Mouse (Mus musculus) heart, adult 9 months (tissue): ENCODE data around the gene Numbl.

Source experiments
- DNase-seq, 2 experiments: peaks; one replicate each; pipeline ENCODE4 v3.0.0; 2022; ENCODE audit warnings: low spot score in 2 of 2

The Numbl gene

DNA sequence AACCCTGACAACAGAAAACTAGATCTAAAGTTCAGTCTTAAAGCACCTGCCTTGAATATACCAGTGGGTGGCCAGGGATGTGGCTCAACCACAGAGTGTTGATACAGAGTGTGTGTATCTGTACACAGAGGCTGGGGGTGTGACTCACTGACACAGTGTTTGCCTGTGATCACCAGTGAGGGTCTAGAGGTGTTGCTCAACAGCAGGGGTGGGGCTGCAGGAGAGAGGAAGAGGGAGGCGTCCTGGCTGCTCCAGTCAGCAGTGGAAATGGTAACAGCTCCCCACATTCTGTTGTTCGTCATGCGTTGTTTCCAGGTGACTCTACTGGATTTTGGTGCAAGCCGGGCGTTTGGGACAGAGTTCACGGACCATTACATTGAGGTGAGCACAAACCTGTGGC lies 6.3 kb upstream of the Numbl start:
- DNase-seq, result no peak

- no peak for DNase-seq
Measured at GRCm38 (mm10) chr7:27255721-27256120, 2.5 kb upstream of the Numbl start.

- peak in 1 of 2 experiments; percentile 56 for DNase-seq
Measured at GRCm38 (mm10) chr7:27257046-27257851, 984 bp upstream of the Numbl start.

DNA sequence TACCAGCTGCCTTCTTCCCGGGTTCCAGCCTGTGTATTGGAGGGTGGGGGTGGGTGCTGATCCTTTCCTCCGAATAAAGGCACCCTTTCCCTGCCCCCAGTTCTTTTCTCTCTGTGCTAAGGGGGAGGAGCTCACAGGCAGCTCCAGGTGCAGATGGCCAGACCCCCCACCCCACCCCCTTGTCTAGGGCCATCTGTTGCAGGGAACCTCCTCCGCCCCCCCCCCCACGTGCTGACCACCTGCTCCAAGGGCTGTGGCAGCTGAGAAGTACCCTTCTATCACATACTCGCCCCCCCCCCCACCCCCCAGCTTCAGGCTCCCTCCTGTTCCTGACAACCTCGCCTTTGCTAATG lies 405 bp upstream of the Numbl start:
- no peak for DNase-seq

DNA sequence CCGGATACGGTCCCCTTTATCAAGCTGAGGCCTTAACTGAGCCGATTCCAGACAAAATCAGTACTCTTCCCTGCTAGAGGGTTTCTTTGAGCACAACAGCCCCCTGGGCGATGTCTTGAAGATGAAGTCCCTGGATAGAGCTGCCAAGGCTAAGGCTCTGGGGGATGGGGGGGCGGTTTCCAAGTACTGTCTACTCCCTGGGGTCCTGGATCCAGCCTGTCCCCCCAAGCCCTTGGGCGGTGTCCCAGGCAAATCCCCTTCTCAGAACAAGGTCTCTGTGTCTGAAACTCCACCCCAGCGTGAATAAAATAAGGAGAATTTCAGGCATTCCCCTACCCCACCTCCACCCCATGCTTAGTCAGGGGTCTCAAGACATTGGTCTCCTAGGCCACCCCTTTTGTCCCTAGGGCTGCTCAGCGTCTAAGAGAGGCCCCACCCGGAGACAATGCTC lies 1.1 kb downstream of the Numbl start:
- peak in 1 of 2 experiments; percentile 41 for DNase-seq

GRCm38 (mm10) chr7:27259771-27260170 lies 1.5 kb downstream of the Numbl start:
- DNase-seq, result no peak

DNA sequence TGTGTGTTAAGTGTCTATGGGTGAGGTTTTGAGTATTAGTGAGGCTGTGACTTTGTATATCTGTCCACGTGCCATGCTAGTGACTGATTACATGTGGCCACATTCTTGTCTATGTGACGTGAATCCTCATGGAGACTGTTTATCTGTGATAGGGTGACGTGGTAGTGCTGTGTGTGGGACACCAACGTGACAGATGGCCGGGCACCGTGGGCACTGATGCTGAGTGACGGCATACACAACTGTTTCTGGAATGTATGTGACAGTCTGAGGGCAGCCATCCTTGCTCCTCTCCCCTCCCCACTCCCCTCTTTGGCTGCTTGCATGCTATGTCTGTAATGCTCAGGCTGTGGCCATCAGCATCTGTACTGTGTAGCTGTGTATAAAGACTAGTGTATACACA lies 2.6 kb downstream of the Numbl start:
- no peak for DNase-seq

DNA sequence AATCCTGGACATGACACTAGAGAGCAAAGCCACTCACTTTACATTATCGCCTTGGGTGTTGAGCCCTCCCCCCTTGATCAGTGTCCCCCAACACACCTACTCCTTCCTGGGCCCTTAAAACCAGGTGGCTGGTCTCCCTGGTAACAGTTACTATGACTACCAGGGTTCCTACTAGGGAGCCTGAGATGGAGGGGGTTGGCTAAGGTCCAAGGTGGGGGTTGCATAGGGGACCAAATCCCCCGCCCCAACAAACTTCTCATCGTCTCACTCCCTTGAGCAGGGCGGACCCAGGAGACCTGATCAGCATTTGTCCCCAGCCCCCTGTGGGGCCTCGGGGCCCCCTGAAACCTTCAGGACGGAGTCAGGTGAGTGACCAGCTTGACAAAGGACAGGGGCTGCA lies 3.7 kb downstream of the Numbl start:
- DNase-seq, result no peak

DNA sequence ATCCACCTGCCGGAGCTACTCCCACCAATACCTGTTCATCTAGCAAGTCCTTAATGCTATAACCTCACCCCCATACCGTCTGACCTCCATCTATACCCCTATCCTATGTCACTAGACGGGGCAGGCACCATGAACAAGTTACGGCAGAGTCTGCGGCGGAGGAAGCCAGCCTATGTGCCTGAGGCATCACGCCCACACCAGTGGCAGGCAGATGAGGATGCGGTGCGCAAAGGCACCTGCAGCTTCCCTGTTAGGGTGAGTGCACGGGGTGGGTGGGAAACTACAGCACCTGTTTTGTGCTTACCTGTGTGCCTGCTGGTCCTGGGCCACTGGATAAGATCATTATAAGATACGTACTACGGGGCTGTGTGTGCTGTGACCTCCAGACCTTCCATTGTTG lies 6.5 kb downstream of the Numbl start:
- no peak for DNase-seq

GRCm38 (mm10) chr7:27266515-27267128 lies 8.4 kb downstream of the Numbl start:
- no peak for DNase-seq

DNA sequence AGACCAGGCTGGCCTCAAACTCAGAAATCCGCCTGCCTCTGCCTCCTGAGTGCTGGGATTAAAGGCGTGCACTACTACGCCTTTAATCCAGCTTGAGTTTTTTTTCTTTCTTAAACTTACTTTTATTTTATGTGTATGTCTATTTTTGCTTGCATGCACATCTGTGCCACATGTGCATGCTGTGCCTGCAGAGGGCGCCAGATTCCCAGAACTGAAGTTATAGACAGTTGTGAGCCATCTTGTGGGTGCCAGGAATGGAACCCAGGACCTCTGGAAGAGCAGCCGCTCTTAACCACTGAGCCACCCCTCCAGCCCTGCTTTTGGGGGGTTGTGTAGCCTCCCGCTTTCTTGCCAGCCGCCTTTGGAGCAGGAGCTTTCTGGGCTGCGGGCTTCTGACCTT lies 13.2 kb downstream of the Numbl start:
- no peak for DNase-seq

DNA sequence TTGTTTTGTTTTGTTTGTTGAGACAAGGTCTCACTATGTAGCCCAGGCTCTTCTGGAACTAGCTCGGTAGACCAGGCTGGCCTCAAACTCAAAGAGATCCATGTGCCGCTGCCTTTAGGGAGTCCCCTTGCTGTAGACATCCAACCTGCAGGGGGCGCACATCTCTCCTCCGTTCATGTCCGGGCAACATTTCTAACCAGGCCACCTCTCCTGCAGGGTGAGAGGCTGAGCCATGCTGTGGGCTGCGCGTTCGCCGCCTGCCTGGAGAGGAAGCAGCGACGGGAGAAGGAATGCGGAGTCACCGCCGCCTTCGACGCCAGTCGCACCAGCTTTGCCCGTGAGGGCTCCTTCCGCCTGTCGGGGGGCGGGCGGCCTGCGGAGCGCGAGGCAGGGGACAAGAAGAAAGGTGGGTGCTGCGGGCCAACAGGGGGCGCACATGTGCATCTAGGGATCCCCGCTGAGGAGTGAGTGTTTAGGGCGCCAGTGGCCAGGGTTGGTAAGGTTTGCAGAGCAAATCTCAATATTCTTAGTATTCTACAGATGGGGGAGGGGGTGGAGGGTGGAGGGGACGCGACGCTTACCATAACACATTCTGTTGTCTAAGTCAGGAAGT lies 15.6 kb downstream of the Numbl start:
- no peak for DNase-seq

DNA sequence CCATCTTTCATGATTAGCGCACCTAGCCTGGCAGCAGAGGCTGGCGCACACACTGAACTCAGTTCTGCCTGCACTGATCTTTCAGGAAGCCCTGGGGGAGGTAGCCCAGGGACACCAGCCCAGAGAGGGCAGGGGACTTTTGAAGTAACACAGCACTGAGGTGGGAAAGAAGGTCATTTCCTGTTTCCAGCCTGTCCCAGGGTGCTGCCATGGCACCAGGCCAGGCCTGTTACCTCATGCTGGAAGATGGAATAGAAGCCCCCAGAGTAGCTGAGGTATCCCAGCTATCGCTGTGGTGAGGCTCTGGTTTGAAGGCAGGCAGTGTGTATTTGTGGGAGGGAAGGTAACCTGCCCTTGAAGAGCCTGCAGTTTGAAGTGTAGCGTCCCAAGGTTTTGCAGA lies 16.7 kb downstream of the Numbl start:
- DNase-seq, result no peak

- DNase-seq, result no peak
Measured at GRCm38 (mm10) chr7:27276021-27276420, 17.8 kb downstream of the Numbl start.

GRCm38 (mm10) chr7:27277191-27277590 lies 19.0 kb downstream of the Numbl start:
- no peak for DNase-seq

DNA sequence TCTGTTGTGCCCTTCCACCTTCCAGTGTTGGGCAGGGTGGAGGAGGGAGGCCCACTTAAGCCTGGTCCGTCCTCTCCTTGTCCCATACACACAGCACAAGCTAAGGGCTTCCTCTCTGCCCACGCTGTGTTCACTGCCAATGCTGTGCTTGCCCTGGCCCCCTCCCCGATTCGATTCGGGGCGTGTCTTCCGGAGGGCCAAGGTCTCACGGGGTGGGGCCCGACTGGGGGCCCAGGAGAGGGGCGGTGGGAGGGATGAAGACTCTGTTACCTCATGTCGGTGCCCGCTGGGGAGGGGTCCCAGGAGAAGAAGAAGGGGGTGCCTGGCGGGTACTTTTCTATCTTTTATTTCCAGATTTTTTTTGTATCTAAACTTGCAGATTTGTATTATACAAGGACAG lies 23.5 kb downstream of the Numbl start:
- DNase-seq, result no peak

- no peak for DNase-seq
Measured at GRCm38 (mm10) chr7:27282225-27282624, 24.0 kb downstream of the Numbl start.

GRCm38 (mm10) chr7:27284865-27285697 lies 26.8 kb downstream of the Numbl start:
- DNase-seq, result peak; percentile 74 to 80

GRCm38 (mm10) chr7:27285698-27286066 lies 27.4 kb downstream of the Numbl start:
- peak; percentile 58 to 62 for DNase-seq

DNA sequence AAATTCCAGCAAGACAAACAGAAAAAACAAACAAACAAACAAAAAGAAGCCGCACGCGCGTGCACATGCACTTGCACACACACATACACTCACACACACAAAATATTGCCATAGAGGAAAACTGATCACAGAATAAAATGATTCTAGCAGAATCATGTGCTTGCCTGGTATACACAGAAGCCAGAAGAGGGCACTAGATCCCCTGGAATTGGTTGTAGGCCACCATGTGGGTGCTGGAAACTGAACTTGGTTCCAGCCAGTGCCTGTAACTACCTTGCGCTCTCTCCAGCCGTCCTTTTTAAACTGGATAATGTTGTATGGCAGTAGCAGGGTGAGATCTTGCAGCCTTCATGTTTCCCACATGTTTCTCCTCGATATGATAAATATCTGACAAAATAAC lies 30.5 kb downstream of the Numbl start:
- DNase-seq, result no peak

- DNase-seq, result no peak
Measured at GRCm38 (mm10) chr7:27290555-27290954, 32.3 kb downstream of the Numbl start.

DNA sequence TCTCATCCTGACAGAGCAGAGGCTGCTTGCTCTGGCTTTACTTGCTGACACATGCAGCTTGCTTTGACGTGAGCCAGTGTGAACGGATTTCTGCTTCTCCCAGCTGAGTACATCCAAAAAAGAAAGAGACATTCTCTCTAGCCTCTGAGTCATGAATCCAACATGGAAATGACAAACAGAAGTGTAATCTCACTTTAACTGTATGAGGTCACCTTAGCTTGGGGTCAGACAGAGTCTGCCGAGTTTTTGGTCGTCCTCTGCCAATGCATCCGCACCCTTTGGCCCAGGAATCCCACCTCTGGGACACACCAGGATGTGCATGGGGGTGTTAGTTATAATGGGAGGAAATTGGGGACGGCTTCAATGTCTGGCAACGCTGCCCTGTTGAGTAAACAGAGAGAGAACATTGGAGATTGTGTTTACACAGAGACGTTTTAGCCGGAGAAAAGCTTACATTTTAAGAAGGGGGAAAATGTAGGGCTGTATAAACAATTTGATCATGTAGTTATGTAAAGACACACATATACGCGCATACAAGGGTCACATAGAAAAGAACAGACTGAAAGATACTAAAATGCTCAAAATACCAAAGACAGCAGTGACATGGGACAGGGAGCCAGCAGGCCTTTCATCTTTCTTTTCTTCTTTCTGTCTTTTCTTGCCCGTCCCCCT lies 33.7 kb downstream of the Numbl start:
- peak; percentile 82 to 88 for DNase-seq
